Mouse (Mus musculus): ENCODE data around the gene Ergic2.
A peak's percentile ranks its signal among the peaks of the same experiment; 100 is the strongest.
"Not testable (repeated sequence)": the region's sequence is repeated elsewhere in the genome, so short reads cannot be mapped to it uniquely, and the experiment has no call there.

Ergic2 gene

GRCm38 (mm10) chr6:148214765-148215164 lies 2.6 kb upstream of the Ergic2 start:
- peak; percentile 56 for DNase-seq (ENCODE audit: extremely low read depth, insufficient read length, low spot score)

GRCm38 (mm10) chr6:148211391-148211876 lies 740 bp downstream of the Ergic2 start:
- DNase-seq (ENCODE audit: extremely low read depth, insufficient read length, low spot score) = no peak

GRCm38 (mm10) chr6:148207522-148207921 lies 4.7 kb downstream of the Ergic2 start:
- no peak for DNase-seq (ENCODE audit: extremely low read depth, insufficient read length, low spot score)

GRCm38 (mm10) chr6:148205134-148205533 lies 7.0 kb downstream of the Ergic2 start:
- no peak for DNase-seq (ENCODE audit: extremely low read depth, insufficient read length, low spot score)

GRCm38 (mm10) chr6:148199729-148200128 lies 12.4 kb downstream of the Ergic2 start:
- no peak for DNase-seq (ENCODE audit: extremely low read depth, insufficient read length, low spot score)

GRCm38 (mm10) chr6:148199177-148199576 lies 13.0 kb downstream of the Ergic2 start:
- no peak for DNase-seq (ENCODE audit: extremely low read depth, insufficient read length, low spot score)

- no peak for DNase-seq (ENCODE audit: extremely low read depth, insufficient read length, low spot score)
Measured at GRCm38 (mm10) chr6:148193972-148194701, 18.0 kb downstream of the Ergic2 start.

GRCm38 (mm10) chr6:148185694-148186093 lies 26.5 kb downstream of the Ergic2 start:
- no peak for DNase-seq (ENCODE audit: extremely low read depth, insufficient read length, low spot score)

GRCm38 (mm10) chr6:148172904-148173303 lies 39.3 kb downstream of the Ergic2 start:
- DNase-seq (ENCODE audit: extremely low read depth, insufficient read length, low spot score) = no peak

GRCm38 (mm10) chr6:148152305-148152704 lies 59.9 kb downstream of the Ergic2 start:
- not testable (repeated sequence) for DNase-seq (ENCODE audit: extremely low read depth, insufficient read length, low spot score)

- no peak for DNase-seq (ENCODE audit: extremely low read depth, insufficient read length, low spot score)
Measured at GRCm38 (mm10) chr6:148142421-148142820, 69.8 kb downstream of the Ergic2 start.

- DNase-seq (ENCODE audit: extremely low read depth, insufficient read length, low spot score) = no peak
Measured at GRCm38 (mm10) chr6:148141874-148142273, 70.3 kb downstream of the Ergic2 start.

- no peak for DNase-seq (ENCODE audit: extremely low read depth, insufficient read length, low spot score)
Measured at GRCm38 (mm10) chr6:148139288-148139995, 72.7 kb downstream of the Ergic2 start.

GRCm38 (mm10) chr6:148135769-148136382 lies 76.3 kb downstream of the Ergic2 start:
- DNase-seq (ENCODE audit: extremely low read depth, insufficient read length, low spot score) = peak; percentile 71

- no peak for DNase-seq (ENCODE audit: extremely low read depth, insufficient read length, low spot score)
Measured at GRCm38 (mm10) chr6:148133536-148133935, 78.6 kb downstream of the Ergic2 start.

GRCm38 (mm10) chr6:148132314-148132713 lies 79.9 kb downstream of the Ergic2 start:
- DNase-seq (ENCODE audit: extremely low read depth, insufficient read length, low spot score) = no peak
